Mouse (Mus musculus): ENCODE data around the gene Olfr161.

- TF ChIP-seq CTCF (IDR thresholded peaks at IDR 0.05) (no peak), EP300 (IDR thresholded peaks at IDR 0.05) (no peak)
These were observed at the start of gene Olfr161 for GRCm38 (mm10) chr16:3590691-3591090.

Measured in lung, postnatal 0 days (tissue).